Mouse (Mus musculus) urinary bladder, postnatal 4 days (tissue): ENCODE measurements around the gene Zfp276.
"Not testable (repeated sequence)": the region's sequence is repeated elsewhere in the genome, so short reads cannot be mapped to it uniquely, and the experiment has no call there.

Experiments used
- DNase-seq, 2 experiments: peaks; one replicate each; pipeline ENCODE4 v3.0.0; 2021 to 2022; ENCODE audit warnings: low spot score in 2 of 2

Zfp276 gene

GRCm38 (mm10) chr8:123244382-123244781 is 9.6 kb upstream of the Zfp276 start:
- DNase-seq = no peak

GRCm38 (mm10) chr8:123245543-123245942 is 8.5 kb upstream of the Zfp276 start:
- no peak for DNase-seq

DNA sequence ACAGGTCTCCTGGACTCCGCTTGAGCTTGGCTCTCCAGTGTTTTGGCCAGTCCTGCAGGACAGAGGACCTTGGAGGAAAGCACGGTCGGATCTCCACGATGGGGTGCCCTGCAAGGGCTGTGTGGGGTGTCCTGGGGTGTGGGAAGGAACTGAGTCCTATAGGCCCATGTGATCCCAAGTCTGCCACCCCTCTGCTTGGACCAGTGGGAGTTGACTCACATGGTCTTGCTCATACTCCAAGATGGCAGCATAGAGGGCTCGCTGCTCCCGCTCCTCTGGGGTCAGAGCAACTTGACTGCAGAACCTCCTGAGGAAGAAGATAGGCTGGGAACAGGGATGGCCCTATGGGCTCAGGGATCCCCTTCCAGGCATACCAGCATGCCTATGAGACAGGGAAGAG is 6.2 kb upstream of the Zfp276 start:
- no peak for DNase-seq

GRCm38 (mm10) chr8:123248596-123248995 is 5.4 kb upstream of the Zfp276 start:
- no peak for DNase-seq

GRCm38 (mm10) chr8:123250940-123251339 is 3.1 kb upstream of the Zfp276 start:
- DNase-seq = no peak

GRCm38 (mm10) chr8:123252925-123253324 is 1.1 kb upstream of the Zfp276 start:
- DNase-seq = no peak

- DNase-seq = no peak
Observed at GRCm38 (mm10) chr8:123253451-123254098, 420 bp upstream of the Zfp276 start.

- no peak for DNase-seq
Observed at GRCm38 (mm10) chr8:123255170-123255569, 1.2 kb downstream of the Zfp276 start.

DNA sequence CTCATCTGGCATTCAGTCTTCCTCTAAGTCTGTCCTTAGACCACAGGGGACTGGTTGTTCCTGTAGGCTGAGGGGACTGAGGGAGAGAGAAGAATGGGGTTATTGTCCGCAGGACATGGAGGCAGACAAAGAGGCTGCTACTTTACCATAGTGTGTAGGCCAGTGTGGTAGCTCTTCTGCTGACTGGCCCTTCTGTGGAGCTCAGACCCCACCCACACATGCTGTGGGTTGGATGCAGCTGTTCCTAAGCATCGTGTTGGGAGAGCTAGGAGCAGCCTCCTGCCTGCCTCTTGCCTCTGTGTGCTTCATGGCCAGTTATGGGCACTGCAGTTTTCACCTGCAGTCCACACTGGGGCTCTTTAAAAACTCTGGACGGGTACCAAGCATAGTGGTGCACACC is 3.1 kb downstream of the Zfp276 start:
- DNase-seq = no peak

DNA sequence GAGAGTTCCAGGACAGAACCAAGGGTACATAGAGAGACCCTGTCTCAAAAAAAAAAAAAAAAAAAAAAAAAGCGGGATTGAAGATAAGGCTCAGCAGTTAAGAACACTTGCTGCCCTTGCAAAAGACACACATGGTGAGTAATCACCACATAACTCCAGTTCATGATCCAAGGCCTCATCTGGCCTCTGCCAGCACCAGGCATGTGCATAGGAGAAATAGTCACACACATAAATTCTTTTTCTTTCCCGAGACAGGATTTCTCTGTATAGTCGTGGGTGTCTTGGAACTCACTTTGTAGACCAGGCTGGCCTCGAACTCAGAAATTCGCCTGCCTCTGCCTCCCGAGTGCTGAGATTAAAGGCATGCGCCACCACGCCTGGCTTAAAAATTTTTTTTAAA is 3.6 kb downstream of the Zfp276 start:
- not testable (repeated sequence) for DNase-seq

GRCm38 (mm10) chr8:123267926-123268656 is 14.1 kb downstream of the Zfp276 start:
- DNase-seq = no peak

DNA sequence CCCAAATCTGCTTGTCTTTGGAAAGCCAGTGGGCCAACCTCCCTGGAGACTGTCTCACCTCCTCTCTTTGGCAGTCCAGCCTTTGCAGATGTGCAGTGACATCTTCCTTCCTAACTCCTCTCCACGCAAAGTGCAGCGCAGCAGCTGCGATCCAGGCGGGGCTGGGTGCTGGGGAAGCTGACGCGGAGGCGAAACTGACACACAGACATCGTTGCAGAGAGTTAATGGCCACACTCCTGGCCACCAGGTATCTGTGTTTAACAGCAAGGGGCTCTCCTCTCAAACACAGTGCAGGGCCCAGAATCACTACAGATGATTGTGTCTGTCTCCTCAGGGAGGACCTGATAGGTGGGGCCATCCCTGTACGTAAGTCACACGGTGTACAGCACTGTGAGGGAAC is 17.2 kb downstream of the Zfp276 start:
- DNase-seq = no peak

DNA sequence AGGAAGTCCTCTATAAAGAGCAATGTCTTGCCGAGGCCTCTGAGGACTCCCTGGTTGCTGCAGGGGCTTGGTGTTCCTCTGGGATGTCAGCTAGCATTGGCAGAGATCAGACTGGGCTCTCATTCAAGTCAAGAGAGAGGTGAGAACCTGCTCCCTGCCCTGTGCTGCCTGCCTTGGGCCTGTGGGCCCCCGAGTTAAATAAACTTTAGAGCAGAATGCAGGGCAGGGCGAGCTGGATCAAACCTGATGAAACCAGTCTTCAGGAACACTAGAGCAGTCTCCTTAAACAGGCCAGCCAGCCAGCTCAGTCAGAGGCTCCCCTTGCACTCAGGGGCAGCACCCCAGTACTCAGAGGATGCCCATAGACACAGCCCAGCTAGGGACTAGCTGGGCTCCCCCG is 17.9 kb downstream of the Zfp276 start:
- no peak for DNase-seq

DNA sequence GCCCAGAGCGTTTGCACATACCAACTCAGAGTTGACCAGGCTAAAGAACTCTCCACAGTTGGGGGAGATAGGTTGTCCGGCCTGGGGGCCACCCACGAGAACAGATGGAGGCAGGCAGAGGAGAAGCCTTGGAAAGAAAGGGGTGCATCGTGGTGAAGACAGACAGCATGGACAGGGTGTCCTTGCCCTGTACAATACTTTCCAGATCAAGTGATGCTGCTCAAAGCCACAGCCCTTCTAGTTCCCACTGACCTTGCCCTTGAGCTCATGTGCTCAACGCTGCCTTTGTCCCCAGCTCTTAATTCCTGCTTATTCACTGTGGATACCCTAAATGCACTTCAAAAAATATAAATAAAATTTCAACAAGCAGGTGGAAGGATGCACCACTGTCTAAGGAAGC is 20.5 kb downstream of the Zfp276 start:
- no peak for DNase-seq

DNA sequence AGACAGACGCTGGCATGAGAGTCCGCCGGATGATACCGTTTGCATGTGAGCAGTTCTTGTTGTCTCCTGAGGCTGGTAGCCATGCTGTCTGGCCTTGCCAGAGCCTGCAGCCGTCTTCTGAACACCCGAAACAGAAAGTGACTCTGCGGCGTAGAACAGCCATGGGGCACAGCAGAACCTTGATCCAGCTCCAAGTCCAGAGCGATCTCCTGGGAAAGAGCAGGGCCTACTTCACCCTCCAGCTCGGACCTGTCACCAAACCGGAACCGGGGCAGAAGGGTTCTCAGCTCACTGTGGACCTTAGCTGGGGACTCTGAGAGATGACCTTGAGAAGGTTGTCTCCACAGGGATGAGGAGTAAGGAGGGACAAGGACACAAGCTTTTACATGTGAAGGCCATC is 21.1 kb downstream of the Zfp276 start:
- DNase-seq = no peak

GRCm38 (mm10) chr8:123278445-123278844 is 24.4 kb downstream of the Zfp276 start:
- DNase-seq = no peak

DNA sequence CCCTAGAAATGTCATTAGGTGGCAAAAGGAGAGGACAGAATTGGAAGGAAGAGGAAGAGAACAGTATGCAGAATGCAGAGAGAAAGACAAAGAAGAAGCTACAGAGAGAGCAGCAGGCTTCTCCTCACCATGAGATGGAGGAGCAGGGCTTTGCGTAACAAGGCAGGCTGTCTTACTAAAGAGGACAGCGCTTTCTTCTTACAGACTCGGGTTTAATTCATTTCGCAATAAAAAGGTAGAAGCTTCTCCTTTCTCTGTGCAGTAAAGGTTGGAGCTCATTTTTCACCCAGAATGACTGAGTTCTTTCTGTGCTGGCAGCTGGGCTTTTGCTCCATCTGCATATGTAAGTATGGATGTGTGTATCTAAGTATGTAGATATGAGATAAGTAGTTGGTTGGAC is 25.8 kb downstream of the Zfp276 start:
- no peak for DNase-seq

DNA sequence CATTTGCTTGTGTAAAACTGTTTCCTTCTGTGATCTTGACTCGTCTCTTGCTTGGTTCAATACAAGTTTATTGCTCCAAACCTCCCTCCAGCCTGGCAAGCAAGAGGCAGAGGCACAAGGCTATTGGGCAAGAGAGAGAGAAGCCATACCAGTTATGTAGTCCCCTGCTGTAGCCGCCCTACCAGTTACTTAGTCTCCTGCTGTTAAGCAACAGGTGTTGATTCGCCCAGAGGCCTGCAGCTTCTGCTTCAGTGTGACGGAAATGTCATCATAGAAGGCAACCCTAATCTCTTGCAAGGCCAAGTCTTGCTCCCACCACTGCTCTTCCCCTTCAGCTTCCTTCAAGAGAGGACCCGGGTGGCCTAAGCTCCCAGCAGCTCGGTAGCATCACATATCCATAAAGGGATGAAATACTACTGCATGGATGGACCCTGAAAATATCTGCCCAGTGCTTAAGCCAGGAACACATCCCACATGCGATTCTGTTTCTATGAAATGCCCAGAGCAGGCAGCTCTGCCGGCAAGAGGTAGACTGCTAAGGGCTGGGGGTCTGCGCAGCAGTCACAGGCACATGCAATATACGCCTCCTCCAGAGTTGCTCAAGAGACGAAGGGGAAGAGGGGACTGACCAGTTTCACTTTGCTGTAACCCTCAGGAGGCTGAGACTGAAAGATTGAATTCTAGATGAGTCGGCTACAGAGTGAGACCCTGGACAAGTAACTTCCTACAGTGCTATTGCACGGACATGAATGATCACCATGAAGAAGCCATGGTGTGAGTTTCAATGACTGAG is 26.5 kb downstream of the Zfp276 start:
- DNase-seq = no peak

DNA sequence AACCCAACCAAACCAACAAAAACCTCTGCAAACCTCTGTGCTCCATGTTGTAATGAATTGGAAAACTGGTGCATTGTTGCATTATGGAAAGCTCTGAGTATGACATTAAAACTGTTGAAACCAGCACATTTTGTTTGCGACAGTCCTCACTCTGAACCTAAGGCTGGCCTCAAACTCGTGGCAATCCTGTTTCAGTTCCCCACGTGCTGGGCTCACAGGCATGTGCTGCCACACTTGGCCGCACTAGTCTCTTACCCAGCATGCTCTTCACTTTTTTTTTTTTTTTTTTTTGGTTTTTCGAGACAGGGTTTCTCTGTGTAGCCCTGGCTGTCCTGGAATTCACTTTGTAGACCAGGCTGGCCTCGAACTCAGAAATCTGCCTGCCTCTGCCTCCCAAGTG is 29.0 kb downstream of the Zfp276 start:
- not testable (repeated sequence) for DNase-seq

- no peak for DNase-seq
Observed at GRCm38 (mm10) chr8:123283991-123284390, 30.0 kb downstream of the Zfp276 start.

DNA sequence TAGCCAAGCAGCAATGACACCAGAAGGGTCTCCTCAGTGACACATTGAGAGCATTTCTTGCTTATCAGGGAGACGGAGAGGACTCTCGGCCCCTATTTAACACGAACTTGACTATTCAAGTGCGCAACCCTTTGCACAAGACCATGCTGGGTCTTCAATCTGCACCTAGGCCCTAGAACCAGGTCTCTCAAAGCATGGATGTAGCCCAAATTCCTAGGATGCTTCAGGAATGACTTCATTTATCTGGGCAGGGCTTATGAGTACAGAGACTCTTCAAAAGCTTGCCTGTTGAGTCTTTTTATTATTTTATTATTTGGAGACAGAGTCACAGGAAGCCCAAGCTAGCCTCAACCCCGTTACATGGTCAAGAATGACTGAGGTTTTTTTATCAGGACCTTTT is 30.5 kb downstream of the Zfp276 start:
- DNase-seq = no peak

GRCm38 (mm10) chr8:123287362-123287761 is 33.4 kb downstream of the Zfp276 start:
- DNase-seq = no peak

DNA sequence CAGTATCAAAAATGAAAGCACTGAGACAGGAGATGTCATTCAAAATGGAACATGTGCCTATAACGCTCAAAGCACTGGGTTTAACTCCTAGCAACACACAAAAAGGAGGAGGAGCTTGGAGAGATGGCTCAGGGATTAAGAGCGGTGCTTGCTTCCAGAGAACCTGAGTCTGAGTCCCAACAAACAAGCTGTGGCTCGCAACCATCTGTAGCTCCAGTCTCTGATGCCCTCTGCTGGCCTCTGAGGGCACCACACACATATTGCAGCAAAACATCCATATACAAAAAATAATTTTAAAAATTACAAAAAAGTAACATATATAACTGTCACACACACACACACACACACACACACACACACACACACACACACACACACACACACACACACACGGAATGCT is 36.2 kb downstream of the Zfp276 start:
- no peak for DNase-seq
